Mouse (Mus musculus) forebrain, postnatal 0 days (tissue): Measurements from ENCODE around the gene Tmem178. TPM values are rescaled to one million over a fixed set of nuclear protein-coding genes. Genes with fewer than 3 reads are reported as not detected.

Source experiments
- ATAC-seq: fragments of 200-750 bp; cut with Nextera tagmentation; 2 replicates; pipeline ENCODE4 v1.8.0; 2017; ENCODE audit warnings: mild to moderate bottlenecking, moderate library complexity
- DNase-seq: peaks from one replicate; pipeline ENCODE4 v3.0.0-alpha.2; 2015
- H3K27ac ChIP-seq: fragments of 300-500 bp; sonication (generic); 2 replicates; pipeline ENCODE4 v1.5.1; 2014; ENCODE audit warnings: low read depth, mild to moderate bottlenecking, antibody characterized with exemption, low read length, moderate library complexity, mixed read lengths
- H3K27me3 ChIP-seq: fragments of 300-500 bp; sonication (generic); 2 replicates; pipeline ENCODE4 v1.6.1; 2014; ENCODE audit warnings: mild to moderate bottlenecking, low read length, mixed read lengths; ENCODE audit not compliant: insufficient read depth
- H3K36me3 ChIP-seq: fragments of 300-500 bp; sonication (generic); 2 replicates; pipeline ENCODE4 v1.6.1; 2014; ENCODE audit warnings: mild to moderate bottlenecking, moderate library complexity; ENCODE audit not compliant: insufficient read depth
- H3K4me1 ChIP-seq: fragments of 300-500 bp; sonication (generic); 2 replicates; pipeline ENCODE4 v1.6.1; 2014; ENCODE audit warnings: antibody characterized with exemption; ENCODE audit not compliant: insufficient read depth
- H3K4me2 ChIP-seq: fragments of 300-500 bp; sonication (generic); 2 replicates; pipeline ENCODE4 v1.6.1; 2014; ENCODE audit warnings: low read depth, mild to moderate bottlenecking, moderate library complexity
- H3K4me3 ChIP-seq: fragments of 300-500 bp; sonication (generic); 2 replicates; pipeline ENCODE4 v1.5.1; 2014; ENCODE audit warnings: low read depth, low read length, mixed read lengths
- H3K9ac ChIP-seq: fragments of 300-500 bp; sonication (generic); 2 replicates; pipeline ENCODE4 v1.6.1; 2014; ENCODE audit warnings: mild to moderate bottlenecking
- H3K9me3 ChIP-seq: fragments of 300-500 bp; sonication (generic); 2 replicates; pipeline ENCODE4 v1.6.1; 2016; ENCODE audit warnings: low read length
- CTCF ChIP-seq: sonication (generic); IDR thresholded peaks from 2 replicates; pipeline ENCODE4 v1.5.1; 2016; ENCODE audit warnings: antibody characterized with exemption, control low read depth, low read depth
- WGBS: fragments of 180-500 bp; shearing (Covaris S2); extraction: QIAGEN DNeasy Blood & Tissue Kit; methylation state at CpG from one replicate; pipeline ENCODE4 v1.1.7; 2014; 5-methylcytosine and 5-hydroxymethylcytosine counted together
- polyA plus RNA-seq: library from polyadenylated mRNA; unstranded; fragments of >200 nt; fragmentation: Nextera tagmentation; extraction: Ambion mirVana; gene quantifications from 2 replicates; pipeline ENCODE4 v1.2.1, GENCODE M21; 2015
- total RNA-seq: library from RNA; depleted of rRNA; stranded (reverse); fragments of >200 nt; gene quantifications from 2 replicates; pipeline ENCODE4 v1.2.3, GENCODE M21; 2014

Gene Tmem178
- total and polyA plus RNA-seq, 2 experiments from 2014 or later, result 33.3 to 34.0 TPM

DNA sequence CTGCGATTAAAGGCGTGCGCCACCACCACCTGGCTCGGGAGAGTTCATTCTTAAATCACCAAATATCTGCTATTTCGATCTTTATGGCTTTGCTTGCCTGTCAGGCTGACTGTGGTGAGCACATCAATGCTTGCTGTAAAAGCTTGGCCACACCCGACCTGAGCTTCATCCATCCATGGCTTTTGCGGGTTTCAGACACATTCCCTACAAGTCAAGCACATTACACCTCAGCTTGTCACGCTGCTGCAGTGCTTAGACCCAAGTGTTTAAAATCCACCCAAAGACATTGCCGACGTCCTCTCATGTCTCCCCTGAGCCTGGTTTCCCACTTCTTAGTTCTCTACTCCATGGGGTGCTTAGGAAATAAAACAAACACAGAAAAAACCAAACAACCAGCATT lies 64.7 kb downstream of the Tmem178 start:
- Histone ChIP-seq H3K36me3 (no peaks in the 10 kb centered on the region), H3K9ac (no peak overlapping the region), H3K9me3 (no peaks in the 10 kb centered on the region), H3K4me2 (no peak overlapping the region), H3K4me1 (peaks cover 6% of the 10 kb centered on the region), H3K27me3 (no peaks in the 10 kb centered on the region), H3K27ac (no peak overlapping the region), H3K4me3 (no peak overlapping the region)
- no peak for DNase-seq
- ATAC-seq, result no peak
- TF ChIP-seq CTCF, result no peak
- 90% methylated on average over 10 of the region's 10 CpGs for WGBS

DNA sequence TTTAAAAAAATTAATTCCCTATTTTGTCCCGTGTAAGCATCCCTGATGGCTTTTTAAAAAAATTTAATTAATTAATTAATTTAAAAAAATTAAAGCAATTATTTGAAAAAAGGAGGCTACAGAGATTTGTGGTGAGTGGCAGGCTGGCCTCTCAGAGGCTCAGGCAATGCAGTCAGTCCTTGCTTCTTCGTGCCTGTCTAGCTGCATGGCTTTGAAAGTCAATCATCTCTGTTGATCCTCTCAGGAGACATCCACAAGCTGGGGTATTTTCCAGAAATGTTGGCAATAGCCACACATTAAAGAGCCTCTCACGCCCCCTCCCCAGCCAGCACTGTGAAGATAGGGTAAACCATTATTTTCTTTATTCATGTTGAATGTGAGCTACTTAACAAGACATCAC lies 65.8 kb downstream of the Tmem178 start:
- Histone ChIP-seq H3K4me2 (no peak overlapping the region), H3K4me1 (peaks cover 6% of the 10 kb centered on the region), H3K36me3 (no peaks in the 10 kb centered on the region), H3K9ac (no peak overlapping the region), H3K27ac (no peak overlapping the region), H3K4me3 (no peak overlapping the region), H3K9me3 (no peaks in the 10 kb centered on the region), H3K27me3 (no peaks in the 10 kb centered on the region)
- ATAC-seq (peak; percentile 36; the same call in 1 of the 2 replicates), DNase-seq (no peak)
- no peak for TF ChIP-seq CTCF
- WGBS, result 47% methylated on average over 3 of the region's 3 CpGs

DNA sequence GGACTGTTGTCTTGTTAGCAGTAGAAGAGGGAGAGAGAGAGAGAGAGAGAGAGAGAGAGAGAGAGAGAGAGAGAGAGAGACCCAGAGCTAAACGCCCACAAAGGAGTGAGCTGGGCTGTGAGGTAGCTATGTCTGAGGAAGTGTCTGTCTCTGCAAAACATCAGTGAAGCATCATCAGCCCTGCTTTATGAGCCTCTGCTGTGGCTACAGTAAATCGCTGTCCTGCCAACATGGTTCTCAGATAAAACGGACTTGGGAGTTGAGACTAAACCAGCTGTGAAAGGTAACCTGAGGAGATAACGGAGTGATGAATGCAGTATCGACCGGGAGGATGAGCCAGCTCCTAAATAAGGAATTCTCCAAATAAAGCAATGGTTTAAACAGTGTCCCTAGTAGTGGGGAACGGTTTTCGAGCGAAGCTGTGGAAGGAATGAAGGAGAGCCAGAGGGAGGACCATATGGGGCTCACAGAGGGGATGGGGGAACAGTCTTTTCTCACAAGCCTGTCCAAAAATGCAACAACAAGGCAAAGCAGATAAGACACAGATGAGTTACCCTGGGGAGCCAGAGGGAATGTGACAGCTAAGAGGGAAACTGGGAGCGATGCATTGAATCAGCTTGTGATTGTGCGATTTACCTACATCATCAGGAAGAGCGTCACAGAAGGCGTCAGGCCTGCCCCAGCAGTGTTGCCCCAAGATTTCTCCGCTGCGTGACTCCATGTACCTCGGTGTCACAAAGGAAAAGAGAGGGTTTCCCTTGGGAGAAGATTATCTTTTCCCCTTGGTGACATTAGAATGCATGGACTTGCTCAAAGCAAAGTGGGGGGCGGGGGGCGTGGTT lies 66.6 kb downstream of the Tmem178 start:
- H3K27ac ChIP-seq, result peak overlapping the region; percentile 66
- no peak overlapping the region for H3K9ac ChIP-seq
- peak; percentile 75 for ATAC-seq
- no peak for TF ChIP-seq CTCF
- no peaks in the 10 kb centered on the region for H3K36me3 ChIP-seq
- no peaks in the 10 kb centered on the region for H3K27me3 ChIP-seq
- H3K4me2 ChIP-seq, result no peak overlapping the region
- DNase-seq, result peak; percentile 69
- no peak overlapping the region for H3K4me3 ChIP-seq
- H3K4me1 ChIP-seq, result peaks cover 6% of the 10 kb centered on the region
- 56% methylated on average over 18 of the region's 18 CpGs for WGBS
- H3K9me3 ChIP-seq, result no peaks in the 10 kb centered on the region

DNA sequence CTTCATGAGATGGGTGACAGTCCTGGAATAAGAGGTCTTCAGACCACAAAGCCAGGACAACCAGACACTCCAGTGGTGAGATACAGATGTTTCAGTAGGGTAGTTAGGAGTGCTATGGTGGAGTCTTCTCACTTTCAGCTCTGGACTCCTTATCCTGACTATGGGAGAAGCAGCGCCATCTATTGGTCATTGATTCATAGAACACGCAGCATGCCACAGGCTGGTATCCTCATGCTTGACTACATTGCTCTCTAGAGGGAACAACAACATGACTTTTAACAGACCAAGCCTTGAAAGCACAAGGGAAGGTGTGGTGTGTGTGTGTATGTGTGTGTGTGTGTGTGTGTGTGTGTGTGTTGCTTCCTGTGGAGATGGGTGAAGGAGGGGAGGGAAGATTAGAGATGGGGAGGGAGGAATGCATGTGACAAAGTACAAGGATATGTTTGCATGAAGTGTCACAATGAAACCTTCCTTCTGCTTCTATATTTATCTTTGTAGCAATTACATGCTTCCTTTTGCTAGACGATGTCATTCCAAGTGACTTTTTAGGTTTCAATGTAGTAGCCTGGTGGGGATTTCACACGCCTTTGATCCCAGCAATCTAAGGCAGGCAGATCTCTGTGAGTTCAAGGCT lies 71.5 kb downstream of the Tmem178 start:
- Histone ChIP-seq H3K27ac (no peak overlapping the region), H3K9me3 (no peaks in the 10 kb centered on the region), H3K27me3 (no peaks in the 10 kb centered on the region), H3K4me2 (no peak overlapping the region), H3K36me3 (no peaks in the 10 kb centered on the region), H3K4me3 (no peak overlapping the region), H3K9ac (no peak overlapping the region), H3K4me1 (peaks cover 5% of the 10 kb centered on the region)
- peak; percentile 80 for TF ChIP-seq CTCF
- WGBS, result 52% methylated on average over 4 of the region's 4 CpGs
- ATAC-seq (peak; percentile 58), DNase-seq (peak; percentile 81)

DNA sequence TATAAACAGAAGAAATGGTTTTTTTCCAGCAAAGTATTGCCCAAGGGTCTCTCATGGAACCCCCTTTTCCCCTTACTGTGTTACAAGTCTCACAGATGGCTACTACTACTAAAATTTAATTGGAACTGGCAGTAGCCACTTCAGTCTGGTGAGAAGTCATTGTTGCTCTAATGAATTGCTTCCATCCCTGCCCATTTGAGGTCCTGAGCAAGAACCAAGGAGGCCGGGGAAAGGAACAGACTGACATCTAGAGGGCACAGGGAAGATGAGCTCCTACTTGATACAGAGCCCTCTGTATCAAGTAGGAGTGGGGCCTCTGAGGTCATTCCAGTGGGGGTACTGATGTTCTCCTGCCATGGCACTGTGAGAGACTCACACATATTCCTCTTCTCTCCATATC lies 72.7 kb downstream of the Tmem178 start:
- ATAC-seq, result peak; percentile 61
- 47% methylated on average over 1 of the region's 1 CpGs for WGBS
- Histone ChIP-seq H3K9ac (no peak overlapping the region), H3K4me2 (no peak overlapping the region), H3K36me3 (no peaks in the 10 kb centered on the region), H3K9me3 (no peaks in the 10 kb centered on the region), H3K27ac (no peak overlapping the region), H3K4me1 (no peaks in the 10 kb centered on the region), H3K27me3 (no peaks in the 10 kb centered on the region), H3K4me3 (no peak overlapping the region)
- peak; percentile 55 for TF ChIP-seq CTCF
- peak; percentile 52 for DNase-seq

DNA sequence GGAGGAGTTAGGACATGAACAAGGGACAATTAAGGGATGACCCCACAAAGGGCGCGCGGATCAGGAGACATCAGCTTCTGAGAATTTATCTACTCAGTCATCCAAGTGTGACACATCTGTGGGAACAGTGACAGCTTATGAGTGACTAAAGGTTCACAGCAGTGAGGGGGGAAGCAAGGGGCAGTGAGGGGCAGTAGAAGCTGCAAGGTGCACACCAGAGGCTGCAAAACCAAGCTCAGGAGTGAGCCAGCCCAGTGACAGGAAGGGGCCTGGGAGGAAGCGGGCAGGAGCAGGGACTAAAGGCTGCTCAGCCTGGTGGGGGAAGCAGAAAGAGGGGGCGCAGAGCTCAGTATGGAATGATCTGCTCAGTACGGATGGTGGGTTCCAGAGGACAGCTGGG lies 82.9 kb downstream of the Tmem178 start:
- Histone ChIP-seq H3K27ac (no peak overlapping the region), H3K4me3 (no peak overlapping the region), H3K9ac (no peak overlapping the region), H3K27me3 (no peaks in the 10 kb centered on the region), H3K9me3 (no peaks in the 10 kb centered on the region), H3K36me3 (peaks cover 24% of the 10 kb centered on the region), H3K4me1 (no peaks in the 10 kb centered on the region), H3K4me2 (no peak overlapping the region)
- DNase-seq, result no peak
- 91% methylated on average over 6 of the region's 6 CpGs for WGBS
- no peak for ATAC-seq
- TF ChIP-seq CTCF, result no peak

GRCm38 (mm10) chr17:81031830-81032442 lies 87.5 kb downstream of the Tmem178 start:
- 100% methylated on average over 3 of the region's 3 CpGs for WGBS
- H3K27ac ChIP-seq, result no peak overlapping the region
- peaks cover 17% of the 10 kb centered on the region for H3K36me3 ChIP-seq
- H3K4me1 ChIP-seq, result no peaks in the 10 kb centered on the region
- no peaks in the 10 kb centered on the region for H3K27me3 ChIP-seq
- no peak overlapping the region for H3K4me3 ChIP-seq
- DNase-seq, result no peak
- no peak for ATAC-seq
- no peak overlapping the region for H3K9ac ChIP-seq
- no peak overlapping the region for H3K4me2 ChIP-seq
- TF ChIP-seq CTCF, result no peak
- no peaks in the 10 kb centered on the region for H3K9me3 ChIP-seq
